Mouse (Mus musculus): ENCODE measurements around the gene Sqor.

DNA sequence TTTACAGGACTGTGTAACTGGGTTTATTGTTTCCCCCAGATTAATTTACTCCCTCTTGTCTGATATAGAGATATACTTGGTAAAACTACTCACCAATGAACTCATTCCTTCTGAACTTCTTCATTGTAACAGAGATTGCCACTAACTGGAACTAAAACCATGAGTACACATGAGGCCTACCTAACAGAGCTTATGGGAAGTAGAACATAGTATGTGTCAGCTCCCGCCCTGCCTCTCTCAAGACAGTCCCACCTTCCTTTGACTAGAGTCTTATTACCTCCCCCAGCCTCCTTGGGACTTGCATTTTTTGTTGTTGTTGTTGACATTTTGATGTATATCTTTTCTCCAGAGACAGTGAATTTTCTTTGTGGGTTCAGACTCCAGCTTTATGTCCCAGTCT lies 7.9 kb downstream of the Sqor start:
- TF ChIP-seq CTCF (IDR thresholded peaks at IDR 0.05; ENCODE audit: low read depth), result no peak
- TF ChIP-seq EP300 (IDR thresholded peaks at IDR 0.05; ENCODE audit: low read depth), result no peak
